Mouse (Mus musculus): ENCODE data around the gene Trim34a. TPM values are rescaled to one million over a fixed set of nuclear protein-coding genes. Genes with fewer than 3 reads are reported as not detected.

Gene Trim34a
- total RNA-seq, 2 experiments from 2014 or later, result 7.3 to 10.5 TPM

Other genes starting within 250 kb of the Trim34a start
- gene Olfr638, start 245.7 kb upstream of the Trim34a start, total RNA-seq (2021), result not detected
- not detected for gene Olfr639, start 227.2 kb upstream of the Trim34a start, total RNA-seq (2021)
- gene Olfr640, start 218.9 kb upstream of the Trim34a start, total RNA-seq (2021), result not detected
- not detected for gene Olfr641, start 209.0 kb upstream of the Trim34a start, total RNA-seq (2021)
- not detected for gene Olfr642, start 191.8 kb upstream of the Trim34a start, total RNA-seq (2021)
- gene 4930516K23Rik, start 183.0 kb upstream of the Trim34a start, total RNA-seq (2021), result not detected
- gene Olfr644, start 172.6 kb upstream of the Trim34a start, total RNA-seq (2021), result not detected
- not detected for gene Olfr645, start 159.0 kb upstream of the Trim34a start, total RNA-seq (2021)
- not detected for gene Olfr646, start 139.6 kb upstream of the Trim34a start, total RNA-seq (2021)
- not detected for gene Ubqln5, start 114.6 kb upstream of the Trim34a start, total RNA-seq (2021)
- not detected for gene Olfr643, start 107.1 kb upstream of the Trim34a start, total RNA-seq (2021)
- not detected for gene Ubqln3, start 101.2 kb upstream of the Trim34a start, total RNA-seq (2021)
- gene Ubqlnl, start 93.9 kb upstream of the Trim34a start, total RNA-seq (2021), result not detected
- gene Olfm5, start 79.6 kb upstream of the Trim34a start, total RNA-seq (2021), result not detected
- gene Olfr648, start 61.1 kb upstream of the Trim34a start, total RNA-seq (2021), result not detected
- not detected for gene Olfr649, start 48.5 kb upstream of the Trim34a start, total RNA-seq (2021)
- under 1 TPM; 0.26 to 0.36 TPM for gene Trim6, start 25.7 kb upstream of the Trim34a start, total RNA-seq (2021)
- 1 to 10 TPM; 4.2 to 8.4 TPM for gene Trim5, start 43.6 kb downstream of the Trim34a start, total RNA-seq (2021)
- gene Trim12a, start 71.0 kb downstream of the Trim34a start, total RNA-seq (2021), result 10 to 100 TPM in 1 of 2 experiments, 1 to 10 TPM in 1; 9.7 to 19.6 TPM
- gene Trim34b, start 85.0 kb downstream of the Trim34a start, total RNA-seq (2021), result 1 to 10 TPM in 1 of 2 experiments, under 1 TPM in 1; 0.76 to 1.1 TPM
- gene Trim12c, start 108.9 kb downstream of the Trim34a start, total RNA-seq (2021), result 10 to 100 TPM in 1 of 2 experiments, 1 to 10 TPM in 1; 9.9 to 14.6 TPM
- under 1 TPM; 0.10 to 0.26 TPM for gene Trim30b, start 125.4 kb downstream of the Trim34a start, total RNA-seq (2021)
- under 1 TPM in 1 of 2 experiments, not detected in 1; 0.17 TPM for gene Trim30c, start 156.4 kb downstream of the Trim34a start, total RNA-seq (2021)
- gene Trim30a, start 220.7 kb downstream of the Trim34a start, total RNA-seq (2021), result 10 to 100 TPM in 1 of 2 experiments, 1 to 10 TPM in 1; 8.0 to 10.0 TPM

All from adrenal gland, postnatal 36 days (tissue).